Mouse (Mus musculus) macrophage (primary cell): ENCODE data around the gene Vmn1r13. TPM values are rescaled to one million over a fixed set of nuclear protein-coding genes. Genes with fewer than 3 reads are reported as not detected.
"Not testable (repeated sequence)": the region's sequence is repeated elsewhere in the genome, so short reads cannot be mapped to it uniquely, and the experiment has no call there.

Source experiments
- H3K27ac ChIP-seq: fragments of 350-480 bp; formaldehyde crosslinking; 2 replicates; pipeline ENCODE4 v1.9.0; 2021
- H3K36me3 ChIP-seq: fragments of 350-480 bp; formaldehyde crosslinking; 2 replicates; pipeline ENCODE4 v1.9.0; 2021; ENCODE audit errors: inconsistent target
- H3K4me3 ChIP-seq: fragments of 350-480 bp; formaldehyde crosslinking; 2 replicates; pipeline ENCODE4 v1.9.0; 2021; ENCODE audit errors: inconsistent target
- H3K79me2 ChIP-seq: fragments of 350-480 bp; formaldehyde crosslinking; 2 replicates; pipeline ENCODE4 v1.9.0; 2021; ENCODE audit errors: inconsistent target
- WGBS: methylation state at CpG from one replicate; pipeline ENCODE4 v1.1.7; 2026; ENCODE audit warnings: inconsistent platforms; ENCODE audit not compliant: missing documents; 5-methylcytosine and 5-hydroxymethylcytosine counted together
- polyA plus RNA-seq: library from polyadenylated mRNA; stranded (reverse); fragments of 250-400 nt; gene quantifications from 3 replicates; pipeline ENCODE4 v1.2.4, GENCODE M21; 2018; ENCODE audit warnings: inconsistent platforms
- total RNA-seq, 78 experiments: library from RNA; depleted of rRNA; stranded (reverse); fragments of 250-400 nt; gene quantifications; 1 replicate in 9 of 78; 2 replicates in 24 of 78; 3 replicates in 43 of 78; 4 replicates in 2 of 78; pipeline ENCODE4 v1.2.4; 2018; ENCODE audit warnings: inconsistent platforms in 56 of 78

Vmn1r13 gene
- not detected for total RNA-seq (2018; cell fraction: chromatin; rRNA removed)
- total RNA-seq (2018; cell fraction: cytosol; rRNA removed): not detected
- not detected for total RNA-seq (2018; cell fraction: nucleus; rRNA removed)
- polyA plus RNA-seq: not detected in 3 replicates

DNA sequence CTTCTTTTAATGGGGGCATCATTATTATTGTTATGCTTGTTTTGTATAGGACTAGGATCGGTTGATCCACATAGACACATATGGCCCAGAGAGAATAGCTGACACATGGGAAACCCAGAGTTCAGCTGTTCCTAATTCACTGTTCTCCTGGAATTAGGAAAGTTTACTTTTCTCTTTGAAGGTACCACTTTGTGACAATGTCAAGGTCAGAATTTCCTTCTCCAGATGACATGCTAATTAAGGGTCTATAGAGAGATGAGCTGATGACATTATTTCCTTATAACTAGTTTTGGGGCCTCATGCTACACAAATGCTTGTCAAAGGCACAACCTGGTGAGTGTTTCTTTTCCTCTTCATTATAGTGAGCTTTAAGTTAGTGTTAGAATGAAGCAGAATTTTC is at the start of gene Vmn1r13:
TSS of gene Vmn1r13 (plus strand) at position 301 of the 400 bp plus-strand sequence.
- H3K36me3 ChIP-seq, H3K27ac ChIP-seq, H3K4me3 ChIP-seq, H3K79me2 ChIP-seq: not testable (repeated sequence)
- WGBS: 88% methylated on average over 1 of the region's 1 CpGs

- H3K36me3 ChIP-seq: no peaks in the 10 kb centered on the region
- H3K4me3 ChIP-seq: no peak within 1 kb of the TSS
- 83% methylated on average over 1 of the region's 2 CpGs for WGBS
Observed at GRCm38 (mm10) chr6:57156619-57157018, 46.5 kb upstream of the Vmn1r13 start, which contains the start of gene Vmn1r12. TSS of gene Vmn1r12 (plus strand) at chr6:57156919.

GRCm38 (mm10) chr6:57190016-57190415 is 13.1 kb upstream of the Vmn1r13 start:
- H3K36me3 ChIP-seq, H3K79me2 ChIP-seq, H3K4me3 ChIP-seq, H3K27ac ChIP-seq: not testable (repeated sequence)
- WGBS: 83% methylated on average over 3 of the region's 3 CpGs

More at GRCm38 (mm10) chr6:57156619-57157018, 46.5 kb upstream of the Vmn1r13 start, which contains the start of gene Vmn1r12:
- H3K27ac ChIP-seq: no peak within 1 kb of the TSS
- H3K79me2 ChIP-seq: no peaks in the 10 kb centered on the region

DNA sequence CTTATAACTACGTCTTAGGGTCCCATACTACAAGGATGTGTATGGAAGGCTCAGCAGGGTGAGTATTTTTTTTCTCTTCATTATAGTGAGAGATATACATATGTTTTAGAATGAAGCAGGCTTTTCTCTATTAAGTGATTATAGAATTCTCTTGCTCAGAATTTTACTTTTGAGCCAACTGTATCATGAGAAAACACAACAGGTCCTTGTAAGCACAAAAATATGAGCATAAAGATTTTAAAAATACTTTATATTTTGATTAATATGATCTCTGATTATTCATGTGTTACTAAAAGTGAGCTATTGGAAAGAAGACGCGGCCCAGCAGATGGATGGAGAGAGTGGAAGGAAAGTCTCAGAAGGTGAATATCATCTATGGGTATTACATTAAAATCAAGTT is 28.3 kb downstream of the Vmn1r13 start, which contains the start of gene Vmn1r14:
TSS of gene Vmn1r14 (plus strand) at position 301 of the 400 bp plus-strand sequence.
- 84% methylated on average over 3 of the region's 3 CpGs for WGBS
- Histone ChIP-seq H3K79me2 (no peaks in the 10 kb centered on the region), H3K27ac (no peak within 1 kb of the TSS), H3K4me3 (no peak within 1 kb of the TSS), H3K36me3 (no peaks in the 10 kb centered on the region)

- no peak within 1 kb of the TSS for H3K4me3 ChIP-seq
- H3K36me3 ChIP-seq: no peaks in the 10 kb centered on the region
- no peaks in the 10 kb centered on the region for H3K79me2 ChIP-seq
- H3K27ac ChIP-seq: no peak within 1 kb of the TSS
- WGBS: no CpG with 5 or more reads among the region's 1 CpGs
Observed at GRCm38 (mm10) chr6:57257652-57258051, 54.6 kb downstream of the Vmn1r13 start, which contains the start of gene Vmn1r15. TSS of gene Vmn1r15 (plus strand) at chr6:57257952.

DNA sequence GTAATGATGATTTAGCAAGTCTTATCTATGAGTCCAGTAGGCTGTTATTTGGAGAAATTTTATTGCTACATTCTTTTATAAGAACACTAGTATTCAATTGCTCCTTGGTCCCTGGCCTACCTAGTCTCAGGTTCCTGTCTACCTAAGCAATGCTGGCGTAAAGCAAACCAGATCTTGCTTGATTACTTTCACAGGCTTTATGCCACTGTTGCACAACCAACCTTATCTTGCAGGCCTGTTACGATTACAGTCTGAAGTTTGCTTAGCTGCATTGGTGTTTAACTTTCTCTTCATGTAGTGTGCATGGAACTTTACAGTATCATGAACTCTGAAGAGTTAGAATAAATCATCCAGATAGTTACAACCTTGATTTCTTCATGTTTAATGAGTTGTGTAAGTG is 57.9 kb downstream of the Vmn1r13 start:
- H3K27ac ChIP-seq: no peak overlapping the region
- no peaks in the 10 kb centered on the region for H3K36me3 ChIP-seq
- H3K79me2 ChIP-seq: no peaks in the 10 kb centered on the region
- WGBS: 87% methylated on average over 2 of the region's 2 CpGs
- no peak overlapping the region for H3K4me3 ChIP-seq

Other genes with a start within 250 kb of the Vmn1r13 start
- gene Vmn1r5, start 233.0 kb upstream of the Vmn1r13 start, polyA plus RNA-seq: not detected in 3 replicates
- gene Vmn1r6, start 206.0 kb upstream of the Vmn1r13 start, polyA plus RNA-seq: not detected in 3 replicates
- gene Vmn1r7, start 178.0 kb upstream of the Vmn1r13 start, polyA plus RNA-seq: not detected in 3 replicates
- gene Vmn1r8, start 171.0 kb upstream of the Vmn1r13 start, polyA plus RNA-seq: not detected in 3 replicates
- gene Vmn1r9, start 136.5 kb upstream of the Vmn1r13 start, polyA plus RNA-seq: not detected in 3 replicates
- gene Vmn1r10, start 93.8 kb upstream of the Vmn1r13 start, polyA plus RNA-seq: not detected in 3 replicates
- gene Vmn1r11, start 69.8 kb upstream of the Vmn1r13 start, polyA plus RNA-seq: not detected in 3 replicates
- gene Vmn1r12, start 46.4 kb upstream of the Vmn1r13 start, polyA plus RNA-seq: not detected in 3 replicates
- gene Vmn1r14, start 28.4 kb downstream of the Vmn1r13 start, polyA plus RNA-seq: not detected in 3 replicates
- gene Vmn1r15, start 54.7 kb downstream of the Vmn1r13 start, polyA plus RNA-seq: not detected in 3 replicates
- not detected in 3 replicates for gene Vmn1r16, start 126.2 kb downstream of the Vmn1r13 start, polyA plus RNA-seq
- gene Vmn1r17, start 160.4 kb downstream of the Vmn1r13 start, polyA plus RNA-seq: not detected in 3 replicates
- not detected in 3 replicates for gene Vmn1r18, start 192.5 kb downstream of the Vmn1r13 start, polyA plus RNA-seq
- gene Vmn1r19, start 200.5 kb downstream of the Vmn1r13 start, polyA plus RNA-seq: not detected in 3 replicates
- not detected in 3 replicates for gene Vmn1r20, start 225.6 kb downstream of the Vmn1r13 start, polyA plus RNA-seq